Mouse (Mus musculus) heart, adult 2 months (tissue): ENCODE data around the gene Sytl1. TPM values are rescaled to one million over a fixed set of nuclear protein-coding genes. Genes with fewer than 3 reads are reported as not detected.

ENCODE experiments used
- DNase-seq, 2 experiments: peaks; one replicate each; pipeline ENCODE4 v3.0.0; 2021
- H3K27ac ChIP-seq: fragments of 200-600 bp; 2 replicates; pipeline ENCODE4 v1.8.1; 2022
- H3K27me3 ChIP-seq: fragments of 200-500 bp; 2 replicates; pipeline ENCODE4 v1.6.1; 2012; ENCODE audit warnings: mild to moderate bottlenecking, low read length, inconsistent platforms, mixed read lengths; ENCODE audit not compliant: control insufficient read depth, insufficient read depth
- H3K36me3 ChIP-seq: fragments of 200-500 bp; 2 replicates; pipeline ENCODE4 v1.6.1; 2012; ENCODE audit warnings: low read length, inconsistent platforms; ENCODE audit not compliant: control insufficient read depth, insufficient read depth
- H3K4me1 ChIP-seq: fragments of 200-500 bp; 2 replicates; pipeline ENCODE4 v1.6.1; 2011; ENCODE audit warnings: low read length; ENCODE audit not compliant: control insufficient read depth, insufficient read depth
- H3K4me3 ChIP-seq: fragments of 200-600 bp; 2 replicates; pipeline ENCODE4 v1.8.1; 2022
- H3K79me2 ChIP-seq: fragments of 200-500 bp; replicated peaks from 2 replicates; pipeline ENCODE4 v1.6.1; 2012; ENCODE audit warnings: mild to moderate bottlenecking, inconsistent platforms, low read length, moderate library complexity, mixed read lengths; ENCODE audit not compliant: control insufficient read depth, insufficient read depth
- H3K9ac ChIP-seq: fragments of 200-500 bp; 2 replicates; pipeline ENCODE4 v1.6.1; 2012; ENCODE audit warnings: low read depth, mild to moderate bottlenecking, control low read depth, inconsistent platforms, low read length, mixed read lengths
- CTCF ChIP-seq: fragments of 200-600 bp; IDR thresholded peaks from 2 replicates; pipeline ENCODE4 v1.8.1; 2022; ENCODE audit warnings: antibody characterized with exemption, mild to moderate bottlenecking, moderate library complexity
- EP300 ChIP-seq: fragments of 200-500 bp; IDR thresholded peaks from 2 replicates; pipeline ENCODE4 v1.6.1; 2011; ENCODE audit warnings: low read depth, low read length, control low read depth; ENCODE audit not compliant: insufficient read depth
- POLR2A ChIP-seq: fragments of 200-500 bp; IDR thresholded peaks from 2 replicates; pipeline ENCODE4 v1.6.1; 2011; ENCODE audit warnings: mild to moderate bottlenecking, low read depth, low read length, control low read depth; ENCODE audit not compliant: insufficient read depth
- WGBS: fragments of 180-500 bp; shearing (Covaris S2); methylation state at CpG from one replicate; pipeline ENCODE4 v1.1.7; 2018; 5-methylcytosine and 5-hydroxymethylcytosine counted together
- intact Hi-C: fragments of 180-260 bp; cut with DNase I; formaldehyde crosslinking; loops from one replicate; pipeline ENCODE4 v1.15.1; 2025
- polyA plus RNA-seq: library from polyadenylated mRNA; depleted of rRNA; stranded (reverse); fragments of >200 nt; gene quantifications from 2 replicates; pipeline ENCODE4 v1.2.3, GENCODE M21; 2012
- total RNA-seq, 2 experiments: library from RNA; stranded (reverse); gene quantifications; 2 replicates each; pipeline ENCODE4 v1.2.3; 2021

The Sytl1 gene
- total and polyA plus RNA-seq, 3 experiments: 0.29 to 0.80 (median 0.61) TPM

DNA sequence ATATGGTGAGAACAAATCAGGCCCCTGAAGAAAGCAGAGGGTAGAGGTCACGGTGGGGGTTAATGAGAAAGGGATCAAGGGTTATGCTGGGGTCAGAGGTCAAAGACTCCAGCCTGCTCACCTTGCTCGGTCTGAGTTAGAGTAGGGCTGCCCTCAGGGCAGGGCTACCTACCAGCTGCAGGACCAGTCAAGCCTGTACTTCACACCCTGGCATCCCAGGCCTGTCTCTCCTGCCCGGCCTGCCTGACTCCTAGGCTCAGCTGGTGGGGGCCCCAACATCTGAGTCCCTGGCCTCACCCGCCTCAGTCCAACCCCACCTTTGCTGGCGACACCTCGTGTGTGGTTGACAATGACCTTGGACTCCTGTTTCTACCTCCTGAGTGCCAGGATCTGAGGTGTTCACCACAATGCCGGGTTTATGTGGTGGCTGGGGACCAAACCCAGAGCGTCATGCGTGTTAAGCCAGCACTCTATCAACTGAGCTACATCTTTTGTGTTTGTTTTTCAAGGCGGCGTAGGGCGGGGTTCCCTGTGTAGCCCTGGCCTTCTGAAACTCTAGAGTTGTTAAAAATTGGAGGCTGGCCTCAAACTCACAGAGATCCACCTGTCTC lies 5.0 kb downstream of the Sytl1 start:
- no peak for DNase-seq
- Histone ChIP-seq H3K36me3 (no peaks in the 10 kb centered on the region), H3K4me3 (no peak overlapping the region), H3K27ac (no peak overlapping the region), H3K9ac (no peak overlapping the region), H3K4me1 (no peaks in the 10 kb centered on the region), H3K79me2 (no peaks in the 10 kb centered on the region), H3K27me3 (no peaks in the 10 kb centered on the region)
- intact Hi-C loops: no loop called here
- TF ChIP-seq CTCF (no peak), POLR2A (no peak), EP300 (no peak)
- 86% methylated on average over 12 of the region's 12 CpGs for WGBS

DNA sequence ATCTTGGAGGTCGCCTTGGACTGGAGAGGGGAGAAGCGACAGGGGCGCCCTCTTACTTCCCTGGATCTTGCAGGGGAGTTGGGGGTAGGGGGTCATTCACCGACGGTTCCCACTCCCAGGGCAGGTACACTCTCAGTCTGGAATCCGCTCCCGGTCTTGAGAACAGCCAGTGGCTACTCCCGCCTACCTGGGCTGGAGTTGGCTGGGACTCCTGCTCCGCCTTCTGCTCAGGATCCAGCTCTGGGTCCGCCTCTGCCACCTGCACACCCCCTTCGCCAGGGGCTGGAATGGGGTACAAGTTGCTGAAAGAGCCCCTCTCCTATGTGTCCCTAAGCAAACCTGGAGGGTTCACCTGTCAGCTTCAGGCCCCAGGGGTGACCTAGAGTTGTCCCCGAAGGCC lies 5.7 kb downstream of the Sytl1 start:
- Histone ChIP-seq H3K4me3 (no peak overlapping the region), H3K27me3 (no peaks in the 10 kb centered on the region), H3K79me2 (no peaks in the 10 kb centered on the region), H3K27ac (no peak overlapping the region), H3K9ac (no peak overlapping the region), H3K36me3 (no peaks in the 10 kb centered on the region), H3K4me1 (no peaks in the 10 kb centered on the region)
- 50% methylated on average over 12 of the region's 12 CpGs for WGBS
- TF ChIP-seq POLR2A: no peak
- intact Hi-C loops: no loop called here
- no peak for DNase-seq

DNA sequence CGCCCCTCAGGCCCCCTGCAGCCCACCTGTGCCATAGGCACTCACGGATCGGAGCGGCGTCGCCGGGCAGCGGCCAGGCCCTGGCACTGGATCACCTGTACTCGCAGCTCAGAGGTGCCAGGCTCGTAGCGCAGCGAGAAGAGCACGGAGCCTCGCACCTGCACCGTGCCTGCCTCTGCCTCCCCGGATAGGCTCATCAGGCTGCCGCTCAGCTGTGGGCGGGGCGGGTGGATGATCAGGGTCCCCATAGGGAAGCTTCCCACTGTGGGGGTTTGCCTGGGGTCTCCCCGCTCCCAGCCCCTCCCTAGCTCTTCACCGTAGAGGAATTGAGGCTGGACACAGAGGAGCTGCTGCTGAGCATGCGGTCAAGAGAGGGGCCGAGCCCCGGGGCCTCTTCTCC lies 6.1 kb downstream of the Sytl1 start:
- Histone ChIP-seq H3K4me3 (no peak overlapping the region), H3K27me3 (no peaks in the 10 kb centered on the region), H3K9ac (no peak overlapping the region), H3K36me3 (no peaks in the 10 kb centered on the region), H3K79me2 (no peaks in the 10 kb centered on the region), H3K4me1 (no peaks in the 10 kb centered on the region), H3K27ac (no peak overlapping the region)
- DNase-seq: no peak
- intact Hi-C loops: no loop called here
- TF ChIP-seq EP300 (no peak), POLR2A (no peak), CTCF (no peak)
- WGBS: 34% methylated on average over 24 of the region's 24 CpGs

DNA sequence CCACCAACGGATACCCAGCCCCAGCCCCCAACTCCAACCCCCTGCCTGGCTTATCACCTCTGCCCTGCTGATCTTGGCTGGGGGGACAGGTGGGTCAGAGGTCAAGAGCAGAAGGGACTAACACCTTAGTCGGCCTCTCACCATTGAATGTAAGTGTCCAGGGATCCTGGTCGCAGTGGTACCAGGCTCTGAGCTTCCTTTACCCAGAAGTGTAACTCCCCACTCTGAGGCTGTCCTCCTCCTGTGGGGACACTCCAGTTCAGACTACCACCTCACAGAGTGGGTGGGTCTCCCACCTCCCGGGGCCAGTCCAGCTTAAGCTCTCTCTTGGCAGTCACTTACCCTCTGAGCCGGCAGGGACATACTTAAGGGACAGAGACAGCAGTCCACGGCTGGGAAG lies 7.5 kb downstream of the Sytl1 start:
- Histone ChIP-seq H3K9ac (no peak overlapping the region), H3K27me3 (no peaks in the 10 kb centered on the region), H3K79me2 (no peaks in the 10 kb centered on the region), H3K4me3 (no peak overlapping the region), H3K27ac (no peak overlapping the region), H3K36me3 (no peaks in the 10 kb centered on the region), H3K4me1 (no peaks in the 10 kb centered on the region; the same call in 1 of the 2 replicates)
- 57% methylated on average over 6 of the region's 6 CpGs for WGBS
- intact Hi-C loops: no loop called here
- no peak for DNase-seq
- TF ChIP-seq POLR2A (no peak), EP300 (no peak), CTCF (no peak)

DNA sequence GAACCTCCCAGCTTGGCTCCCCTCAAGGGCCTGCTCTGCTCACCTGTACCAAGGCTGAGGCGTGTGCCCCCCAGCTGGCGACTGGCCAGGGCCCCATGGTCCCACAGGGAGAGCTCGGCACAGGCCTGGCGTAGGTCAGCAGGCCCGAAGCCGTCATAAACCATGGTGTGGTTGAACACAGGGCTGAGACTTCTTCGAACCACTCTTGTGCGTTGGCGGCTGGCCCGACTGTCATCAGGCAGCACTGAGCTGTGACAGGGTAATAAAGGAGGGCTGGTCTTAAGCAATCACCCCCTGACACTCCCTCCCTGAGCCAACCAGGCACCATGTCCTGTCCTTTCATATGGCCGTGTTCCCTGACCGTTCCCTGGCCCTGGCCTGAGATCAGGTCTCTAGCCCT lies 9.5 kb downstream of the Sytl1 start:
- Histone ChIP-seq H3K9ac (no peak overlapping the region), H3K27ac (no peak overlapping the region), H3K27me3 (no peaks in the 10 kb centered on the region), H3K4me1 (no peaks in the 10 kb centered on the region; the same call in 1 of the 2 replicates), H3K4me3 (no peak overlapping the region), H3K36me3 (no peaks in the 10 kb centered on the region), H3K79me2 (no peaks in the 10 kb centered on the region)
- intact Hi-C loops: no loop called here
- 85% methylated on average over 12 of the region's 12 CpGs for WGBS
- TF ChIP-seq EP300 (no peak), POLR2A (no peak), CTCF (no peak)
- DNase-seq: no peak

DNA sequence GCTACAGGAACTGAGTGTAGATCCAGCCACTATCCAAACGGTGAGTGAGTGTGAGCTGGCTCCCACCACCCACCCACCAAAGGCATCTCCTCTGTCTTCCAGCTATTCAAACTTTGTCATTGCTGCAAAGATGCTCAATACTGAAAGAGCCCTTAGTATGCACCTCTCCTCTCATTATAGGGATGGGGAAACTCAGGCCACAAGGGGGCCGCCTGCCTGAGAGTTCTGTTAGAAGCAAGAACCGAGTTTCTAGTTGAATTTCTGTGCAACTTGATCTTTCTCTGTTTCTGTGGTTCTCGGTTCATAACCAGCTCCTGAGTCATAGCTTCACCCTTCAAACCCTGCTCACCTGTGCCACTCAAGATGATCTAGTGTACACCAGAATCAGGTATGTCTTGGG lies 10.8 kb downstream of the Sytl1 start:
- no peak for DNase-seq
- no peaks in the 10 kb centered on the region; the same call in 1 of the 2 replicates for H3K4me1 ChIP-seq
- intact Hi-C loops: no loop called here
- no peak overlapping the region for H3K4me3 ChIP-seq
- 74% methylated on average over 4 of the region's 4 CpGs for whole genome bisulfite sequencing
- no peaks in the 10 kb centered on the region for H3K79me2 ChIP-seq
- H3K27ac ChIP-seq: no peak overlapping the region
- no peaks in the 10 kb centered on the region for H3K36me3 ChIP-seq
- TF ChIP-seq POLR2A: no peak
- TF ChIP-seq EP300: no peak
- no peak for TF ChIP-seq CTCF
- no peak overlapping the region for H3K9ac ChIP-seq
- no peaks in the 10 kb centered on the region for H3K27me3 ChIP-seq
